Mouse (Mus musculus) right cerebral cortex, postnatal 10 days (tissue): Measurements from ENCODE around the gene Trank1.

Source experiments
- DNase-seq, 2 experiments: peaks; one replicate each; pipeline ENCODE4 v3.0.0; 2021; ENCODE audit warnings: low spot score in 2 of 2

Trank1 gene

GRCm38 (mm10) chr9:111311031-111311842 lies at the start of gene Trank1:
Trank1 (plus strand) TSS chr9:111311739.
- peak; percentile 64 to 68 for DNase-seq

DNA sequence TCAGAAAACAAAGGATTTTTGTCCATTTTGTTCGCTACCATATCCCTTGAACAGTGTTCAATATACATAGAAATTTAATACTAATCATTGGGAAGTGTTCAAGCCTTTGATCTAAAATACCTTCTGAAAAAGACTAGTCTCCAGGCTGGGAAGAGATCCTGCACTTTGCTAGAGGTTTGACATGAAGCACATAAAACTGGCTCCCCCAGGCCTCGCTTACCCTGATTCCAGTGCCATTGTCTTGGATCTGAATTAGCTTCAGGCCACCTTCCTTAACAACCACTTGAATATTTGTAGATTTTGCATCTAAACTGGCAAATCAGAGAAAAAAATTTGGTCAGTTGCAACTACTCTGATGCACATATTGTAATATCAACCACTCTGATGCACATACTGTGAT lies 43.5 kb upstream of the Trank1 start:
- no peak for DNase-seq

- DNase-seq, result no peak
Measured at GRCm38 (mm10) chr9:111270606-111271005, 40.9 kb upstream of the Trank1 start.

GRCm38 (mm10) chr9:111271056-111271433 lies 40.5 kb upstream of the Trank1 start:
- no peak for DNase-seq

- peak; percentile 100 for DNase-seq
Measured at GRCm38 (mm10) chr9:111271434-111272160, 39.9 kb upstream of the Trank1 start, which contains the start of the genes Mlh1 and Epm2aip1. Mlh1 (minus strand) TSS chr9:111271791. Epm2aip1 (plus strand) TSS chr9:111271929.

GRCm38 (mm10) chr9:111272356-111272755 lies 39.2 kb upstream of the Trank1 start:
- DNase-seq, result no peak

DNA sequence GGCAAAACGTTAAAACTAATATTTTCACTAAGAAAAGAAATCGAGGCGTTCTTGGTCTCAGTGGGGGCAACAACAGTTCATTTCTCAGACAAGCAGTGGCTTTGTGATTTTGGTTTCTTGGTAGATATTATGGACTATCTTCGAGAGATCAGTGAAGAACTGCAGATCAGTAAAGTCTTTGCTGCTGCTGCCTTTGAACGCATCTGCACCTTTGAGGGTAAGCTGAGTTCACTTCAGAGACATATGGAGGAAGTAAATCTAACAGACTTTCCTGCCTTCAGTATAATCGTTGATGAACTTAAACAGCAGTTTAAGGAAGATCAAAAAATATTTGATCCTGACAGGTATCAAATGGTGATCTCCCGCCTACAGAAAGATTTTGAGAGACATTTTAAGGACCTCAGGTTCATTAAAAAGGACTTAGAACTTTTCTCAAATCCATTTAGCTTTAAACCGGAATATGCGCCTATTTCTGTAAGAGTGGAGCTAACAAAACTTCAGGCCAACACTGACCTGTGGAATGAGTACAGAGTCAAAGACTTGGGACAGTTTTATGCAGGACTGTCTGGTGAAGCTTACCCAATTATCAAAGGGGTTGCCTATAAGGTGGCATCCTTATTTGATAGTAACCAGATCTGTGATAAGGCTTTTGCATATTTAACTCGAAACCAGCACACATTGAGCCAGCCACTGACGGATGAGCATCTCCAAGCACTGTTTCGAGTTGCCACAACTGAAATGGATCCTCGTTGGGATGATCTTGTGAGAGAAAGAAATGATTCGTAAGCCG lies 38.3 kb upstream of the Trank1 start:
- DNase-seq, result no peak

GRCm38 (mm10) chr9:111273958-111274357 lies 37.6 kb upstream of the Trank1 start:
- no peak for DNase-seq

- no peak for DNase-seq
Measured at GRCm38 (mm10) chr9:111275156-111275555, 36.4 kb upstream of the Trank1 start.

DNA sequence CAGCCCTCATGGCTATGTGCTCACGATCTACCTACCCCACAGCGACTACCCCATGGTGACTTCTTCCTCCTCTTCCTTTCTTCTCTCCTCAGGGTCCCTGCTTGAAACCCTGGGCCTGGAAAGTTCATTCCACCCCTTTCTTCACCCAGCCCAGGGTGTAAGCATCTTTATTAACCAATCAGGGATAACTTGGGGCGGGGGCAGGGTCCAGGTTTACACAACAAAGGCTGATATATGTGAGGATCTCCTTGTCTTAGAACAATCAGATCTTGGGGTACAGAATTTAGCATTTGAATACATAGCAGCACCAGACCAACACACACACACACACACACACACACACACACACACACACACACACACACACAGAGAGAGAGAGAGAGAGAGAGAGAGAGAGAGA lies 26.5 kb upstream of the Trank1 start:
- no peak for DNase-seq

DNA sequence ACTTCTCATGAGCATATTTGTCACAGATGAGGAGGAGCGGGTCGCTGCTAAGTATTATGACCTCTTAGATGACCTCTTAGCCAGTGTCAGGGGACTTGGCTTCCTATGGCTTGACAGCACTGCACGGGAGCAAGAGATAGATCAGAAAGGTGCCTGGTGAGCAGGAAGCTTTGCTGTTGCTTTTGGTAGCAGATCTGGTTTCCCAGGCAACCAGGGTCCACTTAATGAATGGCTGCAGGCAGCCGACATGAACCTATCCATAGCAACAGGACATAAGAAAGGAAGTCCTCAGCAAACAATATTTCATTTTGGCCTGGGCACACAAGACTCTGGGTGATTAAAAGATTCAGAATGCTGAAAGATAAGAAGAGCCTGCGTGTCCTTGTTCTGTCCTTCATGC lies 25.9 kb upstream of the Trank1 start:
- peak; percentile 37 to 48 for DNase-seq

DNA sequence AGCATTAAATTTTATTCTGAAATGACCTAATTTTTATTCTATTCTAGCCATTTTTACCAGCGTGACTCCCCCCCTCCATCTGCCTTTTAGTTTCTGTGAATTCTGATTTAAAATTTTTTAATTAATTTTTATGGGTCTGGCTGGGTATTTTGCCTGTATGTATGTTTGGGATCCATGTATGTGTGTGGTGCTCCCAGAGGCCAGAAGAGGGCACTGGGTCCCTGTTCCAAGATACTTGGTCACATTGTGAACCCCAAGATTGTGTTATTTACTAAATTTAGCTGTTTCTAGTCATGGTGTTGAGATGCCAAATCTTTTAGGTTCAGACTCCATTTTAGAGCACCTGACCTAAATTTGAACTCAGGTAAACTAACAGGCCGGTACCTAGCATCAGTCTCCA lies 25.1 kb upstream of the Trank1 start:
- no peak for DNase-seq

- no peak for DNase-seq
Measured at GRCm38 (mm10) chr9:111287956-111288355, 23.6 kb upstream of the Trank1 start.

DNA sequence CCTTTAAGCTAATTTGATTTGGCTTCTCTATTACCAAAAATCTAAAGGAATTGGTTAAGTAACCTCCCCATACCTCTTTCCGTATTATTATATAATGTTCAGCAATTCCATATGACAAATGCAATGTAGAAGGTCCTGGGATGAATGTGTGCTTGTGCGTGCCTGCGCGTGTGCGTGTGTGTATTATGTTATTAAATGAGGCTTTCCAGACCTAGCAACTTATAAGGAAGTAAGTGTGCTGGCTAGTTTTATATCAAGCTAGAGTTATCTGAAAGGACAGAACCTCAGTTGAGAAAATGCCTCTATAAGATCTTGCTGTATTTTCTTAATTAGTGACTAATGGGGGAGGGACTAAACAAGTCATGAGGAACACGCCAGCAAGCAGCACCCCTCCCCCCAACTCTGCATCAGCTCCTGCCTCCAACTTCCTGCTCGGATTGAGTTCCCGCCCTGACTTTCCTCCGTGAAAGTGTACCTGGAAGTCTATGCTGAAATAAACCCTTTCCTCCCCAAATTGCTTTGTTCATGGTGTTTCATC lies 22.2 kb upstream of the Trank1 start:
- no peak for DNase-seq

DNA sequence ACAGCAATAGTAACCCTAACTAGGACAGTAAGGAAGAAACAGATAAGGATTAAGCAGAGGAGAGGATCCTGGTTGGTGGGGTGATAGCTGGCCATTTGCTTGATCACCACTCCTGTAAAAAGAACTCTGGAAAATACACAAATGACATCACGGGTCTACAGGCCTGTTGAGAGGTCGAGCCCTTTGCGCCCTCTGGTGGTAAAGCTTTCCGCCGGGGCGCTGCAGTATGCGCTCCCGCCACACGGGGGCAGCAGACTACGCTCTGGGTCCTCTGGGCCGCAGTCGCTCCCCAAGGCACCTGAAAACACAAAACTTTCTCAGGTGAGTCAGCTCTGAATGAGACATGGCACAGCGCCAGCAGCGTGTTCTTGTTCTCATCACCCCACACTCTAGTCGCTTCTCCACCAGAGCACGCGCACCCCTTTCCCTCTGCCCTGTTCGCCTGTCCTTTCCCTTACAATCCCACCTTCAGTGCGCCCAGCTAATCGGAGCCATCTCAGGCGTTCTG lies 21.7 kb upstream of the Trank1 start:
- DNase-seq, result peak; percentile 88

- peak; percentile 47 to 59 for DNase-seq
Measured at GRCm38 (mm10) chr9:111290539-111291100, 20.9 kb upstream of the Trank1 start.

GRCm38 (mm10) chr9:111293234-111293633 lies 18.3 kb upstream of the Trank1 start:
- peak in 1 of 2 experiments; percentile 2 for DNase-seq

GRCm38 (mm10) chr9:111294911-111295310 lies 16.6 kb upstream of the Trank1 start:
- peak in 1 of 2 experiments; percentile 5 for DNase-seq

DNA sequence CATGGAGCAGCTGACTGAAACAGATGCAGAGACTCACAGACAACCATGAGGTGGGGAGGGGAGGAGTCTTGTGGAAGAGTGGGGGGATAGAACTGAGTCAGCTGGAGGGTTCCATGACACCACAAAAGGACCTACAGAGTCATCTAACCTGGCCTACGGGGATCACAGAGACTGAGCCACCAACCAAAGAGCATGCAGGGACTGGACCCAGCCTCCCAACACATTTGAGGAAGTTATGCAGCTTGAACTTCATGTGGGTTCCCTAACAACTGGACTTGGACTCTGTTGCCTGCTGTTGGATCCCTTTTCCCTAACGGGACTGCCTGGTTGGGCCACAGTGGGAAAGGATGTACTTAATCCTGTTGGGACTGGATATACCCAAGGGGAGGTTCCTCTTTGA lies 16.2 kb upstream of the Trank1 start:
- DNase-seq, result no peak

- DNase-seq, result no peak
Measured at GRCm38 (mm10) chr9:111296433-111296832, 15.1 kb upstream of the Trank1 start.

DNA sequence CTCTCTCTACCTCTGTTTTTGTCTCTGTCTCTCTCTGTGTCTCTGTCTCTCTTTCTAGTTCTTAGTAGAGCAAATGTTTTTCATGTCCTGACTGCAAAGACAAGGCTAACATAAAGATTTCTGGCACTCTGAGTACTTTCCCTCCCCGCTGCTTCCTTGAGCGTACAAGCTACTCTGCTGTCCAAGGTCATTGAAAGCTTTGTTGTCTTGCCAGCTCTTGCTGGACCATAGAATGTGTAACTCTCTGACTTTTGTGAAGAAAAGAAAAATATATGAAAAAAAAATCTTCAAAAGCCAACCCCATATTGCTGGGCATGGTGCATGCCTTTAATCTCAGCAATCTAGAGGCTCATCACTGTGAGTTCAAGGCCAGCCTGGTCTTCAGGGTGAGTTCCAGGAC lies 12.9 kb upstream of the Trank1 start:
- peak in 1 of 2 experiments; percentile 10 for DNase-seq
